ENCODE assay signal across 9 mouse cellular contexts in the genomic region with DNA sequence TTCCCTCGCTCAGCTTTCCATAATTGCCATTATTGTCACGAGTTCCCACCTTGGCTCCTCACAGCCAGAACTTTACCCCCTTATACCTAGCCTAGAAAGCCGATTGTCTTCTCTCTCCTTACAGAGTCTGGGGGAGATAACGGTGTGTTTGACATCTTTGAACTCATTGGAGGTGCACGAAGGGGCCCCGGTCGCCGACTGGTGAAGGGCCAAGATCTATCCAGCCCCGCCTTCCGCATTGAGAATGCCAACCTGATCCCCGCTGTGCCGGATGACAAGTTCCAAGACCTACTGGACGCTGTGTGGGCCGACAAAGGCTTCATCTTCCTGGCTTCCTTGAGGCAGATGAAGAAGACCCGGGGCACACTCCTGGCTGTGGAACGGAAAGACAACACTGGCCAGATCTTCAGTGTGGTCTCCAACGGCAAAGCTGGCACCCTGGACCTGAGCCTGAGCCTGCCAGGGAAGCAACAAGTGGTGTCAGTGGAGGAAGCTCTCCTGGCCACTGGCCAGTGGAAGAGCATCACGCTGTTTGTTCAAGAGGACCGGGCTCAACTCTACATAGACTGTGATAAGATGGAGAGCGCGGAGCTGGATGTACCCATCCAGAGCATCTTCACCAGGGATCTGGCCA. TPM values are rescaled to one million over a fixed set of nuclear protein-coding genes. Genes with fewer than 3 reads are reported as not detected.
A peak's percentile ranks its signal among the peaks of the same experiment; 100 is the strongest.
DNase-seq lines count a peak whose midpoint lies in the region; ATAC-seq and TF ChIP-seq lines count a peak whose summit lies in the region.
"Had no signal": no experiment of that assay in that cellular context is flagged by ENCODE, and none has a peak within 500 bp of the region (broad histone marks: within the 10 kb centered on the region; RNA-seq: fewer than 3 reads in every experiment).

No protein-coding gene starts in this region.

- H3K4me2 ChIP-seq in hindbrain, embryonic 11.5 days (replicated peaks; ENCODE audit: low read depth, low read length), result peak overlapping the region; percentile 86
- 0 out of 2 replicates have a peak overlapping the region, but pooled peaks have one; percentile 70 for H3K4me2 ChIP-seq in liver, embryonic 13.5 days
- peak overlapping the region; percentile 87 for H3K4me2 ChIP-seq in stomach, embryonic 14.5 days (replicated peaks; ENCODE audit: low read depth, low read length)

- peak overlapping the region; percentile 47 for H3K4me3 ChIP-seq in hindbrain, embryonic 11.5 days (ENCODE audit: low read depth, low read length)
- peak overlapping the region; percentile 46 for H3K4me3 ChIP-seq in liver, embryonic 13.5 days (replicated peaks)
- peak overlapping the region; percentile 66 for H3K4me3 ChIP-seq in stomach, embryonic 14.5 days (ENCODE audit: low read depth, low read length)
- H3K4me3 ChIP-seq in layer of hippocampus, adult 2 months, result no peak overlapping the region
- H3K4me3 ChIP-seq: erythroblast, embryonic 14.5 days had no signal

- H3K9ac ChIP-seq in hindbrain, embryonic 11.5 days (ENCODE audit: low read depth, low read length), result no peak overlapping the region; the same call in 1 of the 2 replicates
- H3K9ac ChIP-seq in liver, embryonic 13.5 days, result no peak overlapping the region
- H3K9ac ChIP-seq in stomach, embryonic 14.5 days (replicated peaks; ENCODE audit: low read depth, low read length), result peak overlapping the region; percentile 61

- 55% methylated on average over 21 of the region's 21 CpGs for WGBS in hindbrain, embryonic 11.5 days
- 56% methylated on average over 21 of the region's 21 CpGs for WGBS in liver, embryonic 13.5 days (ENCODE audit: insufficient replicate concordance)
- WGBS in stomach, embryonic 14.5 days, result 46% methylated on average over 21 of the region's 21 CpGs

- no peaks in the 10 kb centered on the region for H3K36me3 ChIP-seq in hindbrain, embryonic 11.5 days (ENCODE audit: control insufficient read depth, insufficient read depth, low read length)
- H3K36me3 ChIP-seq in liver, embryonic 13.5 days, result no peaks in the 10 kb centered on the region
- peaks cover 29% of the 10 kb centered on the region for H3K36me3 ChIP-seq in stomach, embryonic 14.5 days (ENCODE audit: control insufficient read depth, insufficient read depth, low read length)

- no peak for ATAC-seq in hindbrain, embryonic 11.5 days (ENCODE audit: low FRiP score)
- ATAC-seq in liver, embryonic 13.5 days (ENCODE audit: low read depth), result no peak
- no peak for ATAC-seq in stomach, embryonic 14.5 days (ENCODE audit: insufficient number of reproducible peaks, insufficient read depth, low FRiP score, low read depth)
- no peak for ATAC-seq in megakaryocyte-erythroid progenitor cell, adult 5-6 weeks (replicated peaks; ENCODE audit: low FRiP score, low TSS enrichment, poor library complexity, severe bottlenecking)

- peaks cover 2% of the 10 kb centered on the region; the same call in 1 of the 2 replicates for H3K4me1 ChIP-seq in hindbrain, embryonic 11.5 days (replicated peaks; ENCODE audit: control insufficient read depth, insufficient read depth, low read length)
- H3K4me1 ChIP-seq in liver, embryonic 13.5 days (replicated peaks), result no peaks in the 10 kb centered on the region
- 0 out of 2 replicates have a peak, but pooled peaks cover 2% of the 10 kb centered on the region for H3K4me1 ChIP-seq in stomach, embryonic 14.5 days (ENCODE audit: control insufficient read depth, insufficient read depth, low read length)

- no peak for TF ChIP-seq CTCF in layer of hippocampus, adult 2 months (conservative IDR thresholded peaks at IDR 0.05)

- no peak overlapping the region for H3K27ac ChIP-seq in hindbrain, embryonic 11.5 days (ENCODE audit: low read depth, low read length)
- H3K27ac ChIP-seq in liver, embryonic 13.5 days, result no peak overlapping the region; the same call in 1 of the 2 replicates
- H3K27ac ChIP-seq in stomach, embryonic 14.5 days (ENCODE audit: low read length), result no peak overlapping the region
- H3K27ac ChIP-seq in layer of hippocampus, adult 2 months, result no peak overlapping the region

- peaks cover 5% of the 10 kb centered on the region; the same call in 1 of the 2 replicates for H3K27me3 ChIP-seq in hindbrain, embryonic 11.5 days (ENCODE audit: control insufficient read depth, insufficient read depth, low read length)
- peaks cover 20% of the 10 kb centered on the region for H3K27me3 ChIP-seq in liver, embryonic 13.5 days
- H3K27me3 ChIP-seq in stomach, embryonic 14.5 days (ENCODE audit: control insufficient read depth, insufficient read depth, low read length), result no peaks in the 10 kb centered on the region

- H3K9me3 ChIP-seq in hindbrain, embryonic 11.5 days (ENCODE audit: control insufficient read depth, low read length), result no peaks in the 10 kb centered on the region
- H3K9me3 ChIP-seq in liver, embryonic 13.5 days (replicated peaks), result no peaks in the 10 kb centered on the region
- no peaks in the 10 kb centered on the region for H3K9me3 ChIP-seq in stomach, embryonic 14.5 days (ENCODE audit: control insufficient read depth, low read depth, low read length)

- peak; percentile 39 for DNase-seq in kidney, adult 18-20 months
- no peak for DNase-seq in kidney, adult 9 months
- DNase-seq in hindbrain, embryonic 11.5 days (ENCODE audit: low spot score), result peak; percentile 20
- no peak for DNase-seq in liver, embryonic 13.5 days
- DNase-seq in layer of hippocampus, adult 2 months (ENCODE audit: low spot score in 2 of 2), result no peak
- DNase-seq in left cerebral cortex, adult 9 months (ENCODE audit: low spot score in 2 of 2), result no peak

RNA-seq across cellular contexts. Expression of a gene that starts 1.3 kb away (rescaled TPM):
- 39.9 and 46.1 TPM in 2 replicates for polyA plus RNA-seq in hindbrain, embryonic 11.5 days (2014; fragmentation: Nextera tagmentation; extraction: Ambion mirVana)
- 30.1 and 41.9 TPM in 2 replicates for polyA plus RNA-seq in liver, embryonic 13.5 days (2015; fragmentation: Nextera tagmentation; extraction: Ambion mirVana)
- polyA plus RNA-seq in stomach, embryonic 14.5 days (2014; fragmentation: Nextera tagmentation; extraction: Ambion mirVana), result 63.4 and 73.9 TPM in 2 replicates
- total RNA-seq in megakaryocyte-erythroid progenitor cell, adult 5-6 weeks (2014; fragmentation: Nextera tagmentation), result 1.6 TPM in 1 of 2 replicates, not detected in the other
- total RNA-seq in megakaryocyte-erythroid progenitor cell, adult 5-6 weeks (2017), result 0.42 and 1.2 TPM in 2 replicates
- total RNA-seq in layer of hippocampus, adult 2 months (2021), result 1 to 10 TPM; 2.0 to 2.8 TPM

Comparison
In these comparisons a context has a peak if more than half of its experiments do, and no peak if none do; other contexts are left out.
1. DNase-seq: peak in kidney, adult 18-20 months (single experiment) and hindbrain, embryonic 11.5 days (single experiment); none in kidney, adult 9 months (single experiment), liver, embryonic 13.5 days (single experiment), layer of hippocampus, adult 2 months (0 of 2) and left cerebral cortex, adult 9 months (0 of 2).
2. Peak in every context shown above with its lines, with median percentiles within 50 percentile points of each other: H3K4me2 ChIP-seq.